ENCODE assay signal across 8 mouse cellular contexts in genomic region chr17:8936603-8937002, GRCm38 (mm10). TPM values are rescaled to one million over a fixed set of nuclear protein-coding genes. Genes with fewer than 3 reads are reported as not detected.
DNase-seq lines count a peak whose midpoint lies in the region; ATAC-seq and TF ChIP-seq lines count a peak whose summit lies in the region.

No protein-coding gene starts in this region.

- no peaks in the 10 kb centered on the region for H3K9me3 ChIP-seq in heart, postnatal 0 days (replicated peaks; ENCODE audit: control insufficient read depth, low read length)

- peak; percentile 62 for DNase-seq in heart, postnatal 0 days (ENCODE audit: low spot score)
- DNase-seq in heart, adult 11 months: no peak
- peak; percentile 52 to 54 for DNase-seq in right cerebral cortex, adult 2 months (ENCODE audit: low spot score in 2 of 2)
- DNase-seq in right cerebral cortex, postnatal 36 days (ENCODE audit: low spot score in 2 of 2): no peak
- DNase-seq in cerebellum, adult 8-10 months: peak; percentile 52
- peak; percentile 36 to 37 for DNase-seq in kidney, postnatal 36 days
- no peak for DNase-seq in spleen, postnatal 4 days (ENCODE audit: low spot score in 2 of 2)

- no peak overlapping the region for H3K4me2 ChIP-seq in heart, postnatal 0 days (ENCODE audit: low read depth, low read length)

- H3K27me3 ChIP-seq in heart, postnatal 0 days (ENCODE audit: control insufficient read depth, insufficient read depth, low read length): 0 out of 2 replicates have a peak, but pooled peaks cover 11% of the 10 kb centered on the region

- ATAC-seq in heart, postnatal 0 days (ENCODE audit: insufficient read depth, low read depth): no peak
- no peak for ATAC-seq in megakaryocyte-erythroid progenitor cell, adult 5-6 weeks (replicated peaks; ENCODE audit: low FRiP score, low TSS enrichment, poor library complexity, severe bottlenecking)

- no peak overlapping the region for H3K9ac ChIP-seq in heart, postnatal 0 days (replicated peaks; ENCODE audit: low read depth, low read length)

- no peak overlapping the region for H3K4me3 ChIP-seq in heart, postnatal 0 days (ENCODE audit: low read depth, low read length)

- no peaks in the 10 kb centered on the region for H3K4me1 ChIP-seq in heart, postnatal 0 days (ENCODE audit: control insufficient read depth, insufficient read depth)

- peak; percentile 73 for TF ChIP-seq CTCF in heart, postnatal 0 days (IDR thresholded peaks at IDR 0.05; ENCODE audit: low read depth)

- no peaks in the 10 kb centered on the region for H3K36me3 ChIP-seq in heart, postnatal 0 days (replicated peaks; ENCODE audit: control insufficient read depth, insufficient read depth, low read length)

- TF ChIP-seq EP300 in heart, postnatal 0 days (IDR thresholded peaks at IDR 0.05; ENCODE audit: low read depth): no peak

- WGBS in heart, postnatal 0 days: 4% methylated on average over 4 of the region's 4 CpGs

- no peak overlapping the region for H3K27ac ChIP-seq in heart, postnatal 0 days (ENCODE audit: low read depth)

RNA-seq across cellular contexts. Expression of gene 1700010I14Rik, which starts 51.5 kb away (rescaled TPM):
- total RNA-seq in heart, postnatal 0 days (2014; rRNA removed; ENCODE audit: low replicate concordance): not detected in 2 replicates
- 0.08 and 0.15 TPM in 2 replicates for polyA plus RNA-seq in heart, postnatal 0 days (2015; fragmentation: Nextera tagmentation; extraction: Ambion mirVana)
- 1.9 and 4.4 TPM in 2 replicates for total RNA-seq in megakaryocyte-erythroid progenitor cell, adult 5-6 weeks (2014; fragmentation: Nextera tagmentation)
- total RNA-seq in megakaryocyte-erythroid progenitor cell, adult 5-6 weeks (2017): 4.3 and 5.4 TPM in 2 replicates

Comparison
In these comparisons a context has a peak if more than half of its experiments do, and no peak if none do; other contexts are left out.
1. DNase-seq: peak in heart, postnatal 0 days (single experiment), right cerebral cortex, adult 2 months (2 of 2), cerebellum, adult 8-10 months (single experiment) and kidney, postnatal 36 days (2 of 2); none in heart, adult 11 months (single experiment), right cerebral cortex, postnatal 36 days (0 of 2) and spleen, postnatal 4 days (0 of 2).